Mouse (Mus musculus): ENCODE measurements at regions not wholly inside any gene's neighbourhood (a gene's known extent, or its start where the extent isn't known, plus 50 kb on each side); places are given as distances from the start of the nearest gene placed in this dataset.

DNA sequence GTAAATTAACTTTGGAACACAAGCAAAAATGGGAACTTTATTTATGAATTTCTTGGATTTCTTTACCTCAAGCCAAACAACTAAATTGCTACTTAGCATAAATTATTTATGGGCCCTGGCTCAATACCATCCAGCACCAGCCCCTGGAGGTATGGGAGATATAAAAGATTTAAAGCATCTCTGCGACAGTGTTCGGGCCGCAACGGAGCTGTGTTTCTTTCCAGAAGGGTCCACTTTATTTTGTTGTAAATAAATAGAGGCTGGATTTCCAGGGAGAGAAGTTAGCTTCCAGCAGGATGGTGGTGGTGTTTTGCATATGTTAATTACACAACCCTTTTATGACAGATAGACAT is 404.5 kb upstream of the Pou3f2 start:
- Histone ChIP-seq H3K4me2 (ENCODE audit: low read depth, low read length) (no peak overlapping the region), H3K36me3 (ENCODE audit: insufficient read depth, low read length) (no peaks in the 10 kb centered on the region), H3K9ac (replicated peaks; ENCODE audit: low read length) (no peak overlapping the region), H3K27ac (no peak overlapping the region), H3K27me3 (ENCODE audit: insufficient read depth, low read length) (no peaks in the 10 kb centered on the region), H3K4me3 (ENCODE audit: low read length) (no peak overlapping the region), H3K9me3 (ENCODE audit: low read length) (no peaks in the 10 kb centered on the region), H3K4me1 (ENCODE audit: insufficient read depth, low read length) (no peaks in the 10 kb centered on the region)
- DNase-seq (ENCODE audit: low spot score) (no peak), ATAC-seq (no peak)
- 64% methylated on average over 4 of the region's 4 CpGs for WGBS
- TF ChIP-seq CTCF (IDR thresholded peaks at IDR 0.05; ENCODE audit: low read depth): no peak

DNA sequence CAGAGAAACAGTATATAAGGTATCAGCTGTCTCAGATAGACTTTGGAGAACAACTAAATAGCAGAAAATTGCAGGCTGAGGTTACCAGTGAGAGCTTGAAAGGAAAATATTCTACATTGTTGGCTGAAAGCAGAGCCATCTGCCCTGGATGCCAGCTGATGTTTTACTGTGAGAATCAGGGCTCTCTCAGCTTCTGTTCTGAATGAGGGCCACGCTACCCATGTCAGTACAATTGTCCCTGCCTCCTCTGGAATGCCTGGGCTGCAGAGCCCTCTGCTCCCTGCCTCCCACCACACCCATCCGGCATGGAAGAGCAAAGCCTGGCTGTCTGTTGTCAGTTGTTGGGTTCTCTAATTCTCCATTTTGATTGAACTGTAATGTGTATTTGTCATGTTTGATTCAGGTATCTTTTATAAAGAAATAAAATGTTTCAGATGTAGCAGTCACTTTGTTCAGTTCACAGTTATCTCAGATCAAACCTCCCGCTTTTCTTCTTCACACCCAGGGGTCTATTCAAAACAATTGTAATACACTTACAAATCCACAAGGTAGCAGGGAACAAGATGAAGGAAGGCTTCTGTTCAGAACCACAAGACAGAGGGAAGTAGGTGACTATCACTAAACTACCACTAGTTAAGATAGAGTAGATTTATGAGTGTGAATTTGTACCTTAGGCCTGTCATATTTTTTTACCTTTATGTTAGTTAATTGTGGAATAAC is 404.0 kb upstream of the Pou3f2 start:
- Histone ChIP-seq H3K4me1 (ENCODE audit: insufficient read depth, low read length) (no peaks in the 10 kb centered on the region), H3K4me3 (ENCODE audit: low read length) (no peak overlapping the region), H3K27ac (no peak overlapping the region), H3K9me3 (ENCODE audit: low read length) (no peaks in the 10 kb centered on the region), H3K36me3 (ENCODE audit: insufficient read depth, low read length) (no peaks in the 10 kb centered on the region), H3K9ac (replicated peaks; ENCODE audit: low read length) (no peak overlapping the region), H3K4me2 (ENCODE audit: low read depth, low read length) (no peak overlapping the region), H3K27me3 (ENCODE audit: insufficient read depth, low read length) (no peaks in the 10 kb centered on the region)
- no peak for TF ChIP-seq CTCF (IDR thresholded peaks at IDR 0.05; ENCODE audit: low read depth)
- ATAC-seq: no peak
- no peak for DNase-seq (ENCODE audit: low spot score)
- 45% methylated on average over 3 of the region's 3 CpGs for WGBS

DNA sequence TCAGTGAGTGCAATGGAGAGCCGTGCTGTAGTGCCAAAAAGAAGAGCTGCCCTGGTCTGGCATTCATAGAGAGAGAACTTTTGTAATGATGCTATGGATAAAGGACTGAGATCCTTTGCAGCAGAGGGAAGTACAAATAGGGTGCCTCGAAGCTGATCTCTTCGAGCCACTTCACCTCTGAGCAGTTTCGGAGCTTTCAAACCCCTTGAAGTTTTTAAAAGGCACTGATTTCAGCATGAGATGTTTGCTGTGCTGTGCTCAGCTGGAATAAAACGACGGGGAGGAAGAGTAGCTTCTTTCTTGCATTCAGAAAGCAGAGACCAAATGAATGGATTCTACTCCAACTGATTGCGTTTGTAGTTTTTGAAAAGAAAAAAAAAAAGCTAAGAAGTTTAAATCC is 392.5 kb upstream of the Pou3f2 start:
- Histone ChIP-seq H3K27ac (no peak overlapping the region), H3K9ac (replicated peaks; ENCODE audit: low read length) (no peak overlapping the region), H3K9me3 (ENCODE audit: low read length) (no peaks in the 10 kb centered on the region), H3K27me3 (ENCODE audit: insufficient read depth, low read length) (no peaks in the 10 kb centered on the region), H3K4me2 (ENCODE audit: low read depth, low read length) (no peak overlapping the region), H3K4me1 (ENCODE audit: insufficient read depth, low read length) (no peaks in the 10 kb centered on the region), H3K36me3 (ENCODE audit: insufficient read depth, low read length) (no peaks in the 10 kb centered on the region), H3K4me3 (ENCODE audit: low read length) (no peak overlapping the region)
- WGBS: 21% methylated on average over 7 of the region's 7 CpGs
- no peak for DNase-seq (ENCODE audit: low spot score)
- TF ChIP-seq CTCF (IDR thresholded peaks at IDR 0.05; ENCODE audit: low read depth): no peak
- no peak for ATAC-seq

DNA sequence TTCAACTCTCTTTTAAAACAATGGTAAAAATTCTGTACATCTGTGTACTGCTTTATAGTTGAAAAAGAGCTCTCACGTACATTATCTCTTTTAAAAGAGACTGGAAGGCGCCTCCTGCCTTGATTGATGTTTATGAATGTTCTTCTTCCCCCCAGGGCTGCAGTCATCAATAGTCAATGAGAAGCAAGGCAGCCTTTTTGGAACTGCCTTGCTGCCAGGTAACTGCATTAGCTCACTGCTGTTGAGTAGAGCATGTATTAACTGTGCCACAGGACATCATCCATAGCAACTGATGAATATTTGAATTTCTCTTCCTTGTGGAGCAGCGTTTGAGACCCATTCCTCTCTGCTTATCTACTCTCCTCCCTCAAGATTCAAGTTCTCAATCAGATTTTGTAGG is 387.2 kb upstream of the Pou3f2 start:
- WGBS: 60% methylated on average over 3 of the region's 3 CpGs
- H3K27me3 ChIP-seq (ENCODE audit: insufficient read depth, low read length): no peaks in the 10 kb centered on the region
- no peaks in the 10 kb centered on the region for H3K36me3 ChIP-seq (ENCODE audit: insufficient read depth, low read length)
- H3K4me2 ChIP-seq (ENCODE audit: low read depth, low read length): no peak overlapping the region
- no peaks in the 10 kb centered on the region for H3K9me3 ChIP-seq (ENCODE audit: low read length)
- no peak overlapping the region for H3K27ac ChIP-seq
- no peak for TF ChIP-seq CTCF (IDR thresholded peaks at IDR 0.05; ENCODE audit: low read depth)
- H3K4me3 ChIP-seq (ENCODE audit: low read length): no peak overlapping the region
- DNase-seq (ENCODE audit: low spot score) (peak; percentile 3), ATAC-seq (no peak)
- H3K9ac ChIP-seq (replicated peaks; ENCODE audit: low read length): no peak overlapping the region
- no peaks in the 10 kb centered on the region for H3K4me1 ChIP-seq (ENCODE audit: insufficient read depth, low read length)

DNA sequence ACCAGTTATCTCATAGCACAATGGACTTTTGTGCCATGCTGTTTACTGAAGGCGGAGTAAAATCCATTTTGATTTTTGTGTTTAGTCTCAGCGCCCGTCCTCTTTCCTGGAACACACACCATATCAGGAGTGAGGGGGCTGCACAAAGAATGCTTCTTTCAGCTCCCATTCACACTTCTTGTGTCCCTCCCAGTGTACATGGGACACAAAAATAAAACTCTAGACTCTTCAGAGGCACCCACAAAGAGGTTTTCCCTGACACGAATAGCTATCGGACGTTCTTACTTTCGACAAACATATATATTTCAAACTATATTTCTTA is 347.9 kb upstream of the Pou3f2 start:
- no peaks in the 10 kb centered on the region for H3K9me3 ChIP-seq (ENCODE audit: low read length)
- WGBS: 19% methylated on average over 7 of the region's 7 CpGs
- no peaks in the 10 kb centered on the region for H3K27me3 ChIP-seq (ENCODE audit: insufficient read depth, low read length)
- no peaks in the 10 kb centered on the region for H3K4me1 ChIP-seq (ENCODE audit: insufficient read depth, low read length)
- H3K4me2 ChIP-seq (ENCODE audit: low read depth, low read length): peak overlapping the region; percentile 59
- H3K9ac ChIP-seq (replicated peaks; ENCODE audit: low read length): peak overlapping the region; percentile 40; the same call in 1 of the 2 replicates
- peak overlapping the region; percentile 65 for H3K27ac ChIP-seq
- DNase-seq (ENCODE audit: low spot score) (no peak), ATAC-seq (no peak)
- no peak for TF ChIP-seq CTCF (IDR thresholded peaks at IDR 0.05; ENCODE audit: low read depth)
- H3K36me3 ChIP-seq (ENCODE audit: insufficient read depth, low read length): no peaks in the 10 kb centered on the region
- H3K4me3 ChIP-seq (ENCODE audit: low read length): peak overlapping the region; percentile 35

DNA sequence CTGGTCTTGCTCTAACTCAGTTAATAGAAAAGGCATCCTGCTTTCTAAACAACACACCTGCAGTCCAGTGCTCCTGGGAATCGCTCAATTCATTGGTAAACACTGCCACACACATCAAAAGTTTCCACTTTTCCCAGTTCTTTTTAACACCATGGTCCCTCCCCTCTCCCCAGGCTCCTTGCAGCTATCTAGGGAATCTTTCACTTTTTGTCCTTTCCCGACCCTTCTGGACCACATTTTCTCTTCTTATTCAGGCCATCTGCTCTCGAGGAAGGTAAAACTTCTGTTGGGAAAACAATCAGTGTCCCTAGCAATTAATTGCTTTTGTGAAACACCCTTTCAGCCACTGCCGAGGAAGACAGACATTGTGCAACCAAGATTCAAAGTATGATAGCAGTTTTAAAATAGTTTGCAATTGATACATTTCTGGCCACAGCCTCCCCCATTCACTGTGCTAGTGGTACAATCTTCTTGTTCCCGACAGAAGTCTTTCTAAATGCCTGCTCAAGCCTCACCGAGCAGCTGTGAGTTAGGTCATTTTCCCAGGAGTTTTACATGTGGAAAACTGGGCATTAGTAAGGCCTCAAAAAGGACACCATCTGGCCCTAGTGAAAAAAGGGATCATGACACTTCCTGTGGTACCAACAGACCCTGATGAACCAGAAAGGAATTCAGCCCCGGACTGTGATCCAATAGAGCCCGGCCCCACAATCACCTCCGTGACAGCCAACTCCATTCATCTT is 347.4 kb upstream of the Pou3f2 start:
- Histone ChIP-seq H3K9me3 (ENCODE audit: low read length) (no peaks in the 10 kb centered on the region), H3K36me3 (ENCODE audit: insufficient read depth, low read length) (no peaks in the 10 kb centered on the region), H3K4me1 (ENCODE audit: insufficient read depth, low read length) (no peaks in the 10 kb centered on the region), H3K27me3 (ENCODE audit: insufficient read depth, low read length) (no peaks in the 10 kb centered on the region), H3K4me2 (ENCODE audit: low read depth, low read length) (peak overlapping the region; percentile 59), H3K9ac (replicated peaks; ENCODE audit: low read length) (peak overlapping the region; percentile 40), H3K27ac (peak overlapping the region; percentile 65), H3K4me3 (ENCODE audit: low read length) (peak overlapping the region; percentile 35)
- DNase-seq (ENCODE audit: low spot score): peak; percentile 72
- ATAC-seq: peak; percentile 91
- WGBS: 1% methylated on average over 9 of the region's 9 CpGs
- TF ChIP-seq CTCF (IDR thresholded peaks at IDR 0.05; ENCODE audit: low read depth): no peak

DNA sequence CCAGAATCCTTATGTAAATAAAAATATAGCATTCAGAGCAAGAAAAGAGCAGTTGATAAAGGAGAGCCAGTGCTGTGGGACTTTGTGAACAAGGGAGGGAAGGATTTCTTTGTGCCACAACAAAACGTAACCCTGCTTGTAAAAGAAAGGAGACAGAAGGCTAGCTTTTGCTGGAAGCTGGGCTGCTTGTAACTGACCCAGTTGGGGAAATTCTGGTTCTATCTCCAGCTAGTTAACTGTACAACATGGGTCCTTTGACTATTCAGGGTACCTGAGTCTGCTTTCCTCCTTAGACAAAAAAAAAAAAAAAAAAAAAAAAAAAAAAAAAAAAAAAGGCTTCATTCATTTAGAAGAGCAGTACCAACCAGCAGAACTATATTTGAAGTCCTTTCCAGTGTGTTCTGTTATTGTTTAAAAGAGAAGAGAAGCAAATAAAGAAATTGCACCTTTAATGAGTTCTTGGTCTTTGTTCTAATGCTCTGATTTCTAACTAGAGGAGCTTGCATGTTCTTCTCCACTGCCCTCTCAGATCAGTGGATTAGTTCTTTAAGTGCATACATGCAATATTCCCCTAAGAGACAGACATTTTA is 345.8 kb upstream of the Pou3f2 start:
- WGBS: 46% methylated on average over 1 of the region's 1 CpGs
- Histone ChIP-seq H3K4me1 (ENCODE audit: insufficient read depth, low read length) (no peaks in the 10 kb centered on the region), H3K27me3 (ENCODE audit: insufficient read depth, low read length) (no peaks in the 10 kb centered on the region), H3K36me3 (ENCODE audit: insufficient read depth, low read length) (no peaks in the 10 kb centered on the region), H3K9ac (replicated peaks; ENCODE audit: low read length) (no peak overlapping the region), H3K4me2 (ENCODE audit: low read depth, low read length) (no peak overlapping the region), H3K4me3 (ENCODE audit: low read length) (no peak overlapping the region), H3K27ac (no peak overlapping the region), H3K9me3 (ENCODE audit: low read length) (no peaks in the 10 kb centered on the region)
- DNase-seq (ENCODE audit: low spot score): no peak
- ATAC-seq: no peak
- no peak for TF ChIP-seq CTCF (IDR thresholded peaks at IDR 0.05; ENCODE audit: low read depth)
